15 mouse cellular contexts compared by ENCODE assay signal in the genomic region with DNA sequence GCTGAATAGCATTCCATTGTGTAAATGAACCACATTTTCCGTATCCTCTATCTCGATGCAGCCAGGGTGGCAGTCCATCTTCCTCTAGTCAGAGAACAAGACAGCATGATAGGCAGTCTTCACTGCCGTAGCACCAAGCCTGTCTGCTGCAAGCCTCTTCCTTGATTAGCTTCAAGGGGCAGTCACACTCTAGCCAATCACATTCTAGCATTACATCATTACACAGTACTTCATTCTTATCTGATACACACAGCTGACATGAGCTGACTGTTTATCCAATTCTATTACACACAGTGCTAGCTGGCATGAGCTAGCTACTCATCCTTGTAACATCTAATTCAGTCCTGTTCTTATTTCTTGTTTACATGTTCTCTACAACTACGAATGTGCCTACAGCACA.
"Had no signal": no experiment of that assay in that cellular context is flagged by ENCODE, and none has a peak within 500 bp of the region (broad histone marks: within the 10 kb centered on the region; RNA-seq: fewer than 3 reads in every experiment).

No protein-coding gene starts in this region.

- H3K36me3 ChIP-seq: limb, embryonic 13.5 days; midbrain, embryonic 12.5 days; neural tube, embryonic 13.5 days had no signal

- H3K27me3 ChIP-seq: limb, embryonic 13.5 days; midbrain, embryonic 12.5 days; neural tube, embryonic 13.5 days had no signal

- H3K27ac ChIP-seq: kidney, postnatal 0 days; limb, embryonic 13.5 days; midbrain, embryonic 12.5 days; neural tube, embryonic 13.5 days had no signal

- H3K4me2 ChIP-seq: limb, embryonic 13.5 days; midbrain, embryonic 12.5 days; neural tube, embryonic 13.5 days had no signal

- H3K4me1 ChIP-seq: limb, embryonic 13.5 days; midbrain, embryonic 12.5 days; neural tube, embryonic 13.5 days had no signal

- H3K9ac ChIP-seq: limb, embryonic 13.5 days; midbrain, embryonic 12.5 days; neural tube, embryonic 13.5 days had no signal

- H3K4me3 ChIP-seq: limb, embryonic 13.5 days; midbrain, embryonic 12.5 days; neural tube, embryonic 13.5 days had no signal

- ATAC-seq: midbrain, embryonic 16.5 days had no signal

- H3K9me3 ChIP-seq: limb, embryonic 13.5 days; midbrain, embryonic 12.5 days; neural tube, embryonic 13.5 days had no signal

- DNase-seq: kidney, adult 11 months; kidney, adult 9 months; kidney, postnatal 36 days; left cerebral cortex, postnatal 4 days; lung, postnatal 14 days; retina, postnatal 1 day; right cerebral cortex, postnatal 4 days; spleen, adult 18-20 months; thymus, adult 18-20 months; thymus, postnatal 36 days had no signal
